Mouse (Mus musculus): ENCODE results near the gene Adk. TPM values are rescaled to one million over a fixed set of nuclear protein-coding genes. Genes with fewer than 3 reads are reported as not detected.

Gene Adk
- polyA plus RNA-seq, 1 experiment from 2014 or later, result 230 TPM

- Histone ChIP-seq H3K4me1 (replicated peaks) (no peaks in the 10 kb centered on the region), H3K27me3 (replicated peaks) (no peaks in the 10 kb centered on the region), H3K36me3 (no peaks in the 10 kb centered on the region), H3K4me3 (replicated peaks) (no peak overlapping the region), H3K27ac (no peak overlapping the region), H3K4me2 (replicated peaks) (no peak overlapping the region), H3K9me3 (no peaks in the 10 kb centered on the region), H3K9ac (no peak overlapping the region)
- no peak for ATAC-seq
- WGBS, result 91% methylated on average over 6 of the region's 6 CpGs
Measured at GRCm38 (mm10) chr14:21344896-21345295, 292.5 kb downstream of the Adk start.

- Histone ChIP-seq H3K36me3 (no peaks in the 10 kb centered on the region), H3K9me3 (no peaks in the 10 kb centered on the region), H3K4me1 (replicated peaks) (no peaks in the 10 kb centered on the region), H3K27ac (no peak overlapping the region), H3K27me3 (replicated peaks) (no peaks in the 10 kb centered on the region), H3K9ac (no peak overlapping the region), H3K4me3 (replicated peaks) (no peak overlapping the region), H3K4me2 (replicated peaks) (no peak overlapping the region)
- 42% methylated on average over 6 of the region's 6 CpGs for WGBS
- no peak for ATAC-seq
Measured at GRCm38 (mm10) chr14:21348611-21349260, 296.4 kb downstream of the Adk start.

- WGBS, result 81% methylated on average over 2 of the region's 2 CpGs
- H3K4me1 ChIP-seq (replicated peaks), result no peaks in the 10 kb centered on the region
- no peak for ATAC-seq
- no peak overlapping the region for H3K9ac ChIP-seq
- H3K27me3 ChIP-seq (replicated peaks), result no peaks in the 10 kb centered on the region
- no peak overlapping the region for H3K4me3 ChIP-seq (replicated peaks)
- H3K36me3 ChIP-seq, result no peaks in the 10 kb centered on the region
- H3K9me3 ChIP-seq, result no peaks in the 10 kb centered on the region
- H3K27ac ChIP-seq, result no peak overlapping the region
- no peak overlapping the region for H3K4me2 ChIP-seq (replicated peaks)
Measured at GRCm38 (mm10) chr14:21351646-21352045, 299.3 kb downstream of the Adk start.

- Histone ChIP-seq H3K27me3 (replicated peaks) (no peaks in the 10 kb centered on the region), H3K4me1 (replicated peaks) (no peaks in the 10 kb centered on the region), H3K4me2 (replicated peaks) (no peak overlapping the region), H3K9me3 (no peaks in the 10 kb centered on the region), H3K9ac (no peak overlapping the region), H3K27ac (no peak overlapping the region), H3K36me3 (no peaks in the 10 kb centered on the region), H3K4me3 (replicated peaks) (no peak overlapping the region)
- ATAC-seq, result peak; percentile 36; the same call in 1 of the 2 replicates
- 54% methylated on average over 1 of the region's 1 CpGs for WGBS
Measured at GRCm38 (mm10) chr14:21356286-21356685, 303.9 kb downstream of the Adk start.

DNA sequence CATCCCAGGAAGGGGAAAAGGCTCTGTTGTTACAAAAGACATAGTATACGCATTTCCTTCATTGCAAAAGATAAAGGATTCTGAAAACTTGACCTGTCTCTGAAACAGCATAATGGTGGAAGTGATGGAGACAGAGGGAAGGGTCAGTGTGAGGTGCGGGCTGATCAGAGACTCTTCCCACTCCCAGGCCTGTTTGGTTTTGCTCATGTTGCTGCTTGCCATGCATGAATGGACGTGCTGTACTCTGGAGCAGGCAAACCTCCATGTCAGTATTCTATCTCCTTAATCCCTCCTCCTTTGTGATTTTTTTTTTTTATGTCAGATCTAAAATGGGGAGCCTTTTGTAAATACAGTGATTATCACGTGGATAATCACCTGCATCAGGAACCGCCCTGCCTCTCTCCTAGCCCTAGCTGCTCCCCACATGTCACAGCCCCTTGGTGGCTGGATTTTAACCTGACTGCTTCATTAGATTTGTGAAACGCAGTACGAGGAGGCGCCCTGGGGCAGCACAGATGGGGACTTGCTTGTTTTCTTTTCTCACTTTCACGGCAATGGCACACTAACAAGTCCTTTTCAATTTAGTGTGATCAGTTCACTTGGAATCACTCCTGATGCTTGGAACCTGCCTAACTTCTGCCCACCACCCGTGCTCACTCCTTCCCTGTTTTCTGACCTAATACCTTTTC, 307.0 kb downstream of the Adk start:
- Histone ChIP-seq H3K36me3 (no peaks in the 10 kb centered on the region), H3K9ac (no peak overlapping the region), H3K4me1 (replicated peaks) (no peaks in the 10 kb centered on the region), H3K9me3 (no peaks in the 10 kb centered on the region), H3K27me3 (replicated peaks) (no peaks in the 10 kb centered on the region), H3K27ac (no peak overlapping the region), H3K4me3 (replicated peaks) (no peak overlapping the region), H3K4me2 (replicated peaks) (no peak overlapping the region)
- ATAC-seq, result no peak
- WGBS, result 86% methylated on average over 10 of the region's 10 CpGs

DNA sequence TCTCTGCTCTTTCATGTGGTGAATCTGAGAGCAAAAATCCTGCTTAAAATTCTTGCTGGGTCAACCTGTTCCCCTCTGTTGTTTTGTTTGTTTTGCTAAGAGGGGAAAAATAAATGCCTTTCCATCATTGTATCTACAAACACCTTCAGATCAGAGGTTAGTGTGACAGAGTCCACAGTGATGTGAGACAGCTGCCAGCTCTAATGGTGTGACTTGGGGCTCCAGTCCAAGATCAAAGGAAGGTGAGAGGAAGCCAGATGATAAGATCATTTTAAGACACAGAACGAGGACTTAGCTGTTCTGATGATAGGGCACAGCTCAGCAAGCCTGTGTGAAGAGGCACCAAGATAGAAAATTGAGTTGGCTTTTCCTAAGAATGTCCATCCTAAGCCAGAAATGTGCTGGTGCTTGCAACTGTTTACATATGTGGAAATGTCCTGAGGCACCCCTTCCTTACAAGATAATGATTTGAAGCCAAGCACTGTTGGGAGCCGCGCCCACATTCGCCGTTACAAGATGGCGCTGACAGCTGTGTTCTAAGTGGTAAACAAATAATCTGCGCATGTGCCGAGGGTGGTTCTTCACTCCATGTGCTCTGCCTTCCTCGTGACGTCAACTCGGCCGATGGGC, 307.6 kb downstream of the Adk start:
- Histone ChIP-seq H3K4me1 (replicated peaks) (no peaks in the 10 kb centered on the region), H3K27me3 (replicated peaks) (no peaks in the 10 kb centered on the region), H3K27ac (no peak overlapping the region), H3K9me3 (no peaks in the 10 kb centered on the region), H3K4me2 (replicated peaks) (no peak overlapping the region), H3K9ac (no peak overlapping the region), H3K36me3 (no peaks in the 10 kb centered on the region), H3K4me3 (replicated peaks) (no peak overlapping the region)
- no peak for ATAC-seq
- WGBS, result 93% methylated on average over 8 of the region's 12 CpGs

- Histone ChIP-seq H3K4me2 (replicated peaks) (no peak overlapping the region), H3K4me1 (replicated peaks) (0 out of 2 replicates have a peak, but pooled peaks cover 4% of the 10 kb centered on the region), H3K9ac (no peak overlapping the region), H3K4me3 (replicated peaks) (no peak overlapping the region), H3K27me3 (replicated peaks) (no peaks in the 10 kb centered on the region), H3K27ac (no peak overlapping the region), H3K9me3 (no peaks in the 10 kb centered on the region), H3K36me3 (no peaks in the 10 kb centered on the region)
- WGBS, result 77% methylated on average over 2 of the region's 2 CpGs
- ATAC-seq, result no peak
Measured at GRCm38 (mm10) chr14:21367095-21367494, 314.7 kb downstream of the Adk start.

GRCm38 (mm10) chr14:21368622-21369021, 316.2 kb downstream of the Adk start:
- H3K4me3 ChIP-seq (replicated peaks), result no peak overlapping the region
- H3K36me3 ChIP-seq, result no peaks in the 10 kb centered on the region
- 0 out of 2 replicates have a peak, but pooled peaks cover 4% of the 10 kb centered on the region for H3K4me1 ChIP-seq (replicated peaks)
- H3K27me3 ChIP-seq (replicated peaks), result no peaks in the 10 kb centered on the region
- no peak overlapping the region for H3K9ac ChIP-seq
- H3K9me3 ChIP-seq, result no peaks in the 10 kb centered on the region
- 75% methylated on average over 2 of the region's 2 CpGs for WGBS
- no peak overlapping the region for H3K27ac ChIP-seq
- no peak overlapping the region for H3K4me2 ChIP-seq (replicated peaks)
- no peak for ATAC-seq

DNA sequence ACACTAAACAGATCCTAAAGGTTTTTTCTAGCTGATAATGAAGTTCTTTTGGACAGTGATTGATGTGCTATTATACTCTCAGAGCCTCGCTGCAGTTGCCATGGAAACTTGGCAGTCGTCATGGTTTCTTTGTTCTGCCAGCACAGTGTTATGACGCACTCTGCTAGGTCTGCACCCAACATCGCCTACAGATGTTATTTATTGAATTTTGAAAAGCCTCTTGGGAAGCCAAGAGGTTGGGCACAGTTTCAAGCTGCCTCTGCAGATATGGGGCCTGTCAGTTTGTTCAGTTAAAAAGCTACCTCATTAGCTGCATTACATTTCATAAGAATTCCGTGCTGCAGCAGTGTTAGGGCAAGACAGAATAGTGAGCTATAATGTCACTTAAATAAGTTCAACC, 316.8 kb downstream of the Adk start:
- Histone ChIP-seq H3K4me2 (replicated peaks) (no peak overlapping the region), H3K27me3 (replicated peaks) (no peaks in the 10 kb centered on the region), H3K9me3 (no peaks in the 10 kb centered on the region), H3K27ac (no peak overlapping the region), H3K4me3 (replicated peaks) (no peak overlapping the region), H3K9ac (no peak overlapping the region), H3K4me1 (replicated peaks) (0 out of 2 replicates have a peak, but pooled peaks cover 4% of the 10 kb centered on the region), H3K36me3 (no peaks in the 10 kb centered on the region)
- WGBS, result 17% methylated on average over 5 of the region's 5 CpGs
- peak; percentile 83 for ATAC-seq

- Histone ChIP-seq H3K4me3 (replicated peaks) (no peak overlapping the region), H3K27me3 (replicated peaks) (no peaks in the 10 kb centered on the region), H3K36me3 (no peaks in the 10 kb centered on the region), H3K9me3 (no peaks in the 10 kb centered on the region), H3K4me2 (replicated peaks) (no peak overlapping the region), H3K9ac (no peak overlapping the region), H3K27ac (no peak overlapping the region), H3K4me1 (replicated peaks) (0 out of 2 replicates have a peak, but pooled peaks cover 4% of the 10 kb centered on the region)
- WGBS, result 86% methylated on average over 2 of the region's 2 CpGs
- no peak for ATAC-seq
Measured at GRCm38 (mm10) chr14:21371946-21372345, 319.6 kb downstream of the Adk start.

DNA sequence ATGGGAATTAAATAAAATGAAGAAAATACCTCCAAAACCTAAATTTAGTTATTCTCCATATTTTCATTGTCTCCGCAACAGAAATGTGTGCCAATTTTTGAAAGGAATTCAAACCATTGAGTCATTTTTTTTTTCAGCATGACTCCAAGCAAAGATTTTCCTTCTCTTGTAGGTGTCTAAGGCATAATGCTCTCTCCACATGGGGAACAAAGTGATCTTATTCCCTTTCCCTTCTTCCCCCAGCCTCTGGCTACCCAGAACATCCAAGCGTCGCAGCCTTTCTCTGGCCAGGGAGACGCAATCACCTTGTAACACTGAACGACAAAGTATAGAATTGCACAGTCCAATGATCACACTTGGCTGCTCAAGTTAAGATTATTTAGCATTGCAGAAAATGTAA, 320.3 kb downstream of the Adk start:
- Histone ChIP-seq H3K27me3 (replicated peaks) (no peaks in the 10 kb centered on the region), H3K9ac (no peak overlapping the region), H3K4me1 (replicated peaks) (0 out of 2 replicates have a peak, but pooled peaks cover 4% of the 10 kb centered on the region), H3K27ac (no peak overlapping the region), H3K9me3 (no peaks in the 10 kb centered on the region), H3K4me3 (replicated peaks) (no peak overlapping the region), H3K4me2 (replicated peaks) (no peak overlapping the region), H3K36me3 (no peaks in the 10 kb centered on the region)
- 93% methylated on average over 5 of the region's 5 CpGs for WGBS
- no peak for ATAC-seq

DNA sequence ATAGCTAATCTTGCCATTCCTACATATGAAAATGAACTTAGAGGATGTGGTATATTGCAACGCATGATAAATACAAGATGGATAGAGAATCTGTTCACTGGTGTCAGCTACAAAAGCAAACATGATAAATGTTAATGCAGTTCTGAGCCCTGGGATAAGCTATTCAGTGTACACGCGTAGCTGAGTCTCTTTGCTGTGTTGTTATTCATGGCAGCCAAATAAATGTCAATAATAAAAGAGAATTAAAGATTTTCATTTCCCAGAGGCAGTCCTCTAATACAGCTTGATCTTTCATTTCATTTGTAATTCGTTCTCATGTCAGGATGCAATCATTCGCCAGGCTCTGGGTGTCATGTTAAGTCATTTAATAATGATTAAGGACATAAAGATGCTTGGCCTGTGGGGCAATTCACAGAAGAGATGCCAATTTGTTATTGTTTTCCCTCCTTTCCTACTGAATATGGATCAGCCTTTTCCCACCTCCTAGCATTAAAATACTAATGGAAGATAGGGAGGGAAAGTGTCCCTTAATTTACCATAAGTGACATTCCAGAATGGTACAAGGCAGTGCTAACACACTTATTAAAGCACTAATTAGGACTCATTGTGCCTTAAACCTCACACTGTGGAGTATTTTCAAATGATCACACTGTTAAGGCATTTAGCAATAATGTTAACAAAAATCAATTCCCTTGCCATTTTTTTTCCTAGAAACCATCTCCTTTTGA, 331.5 kb downstream of the Adk start:
- H3K27me3 ChIP-seq (replicated peaks), result no peaks in the 10 kb centered on the region
- ATAC-seq, result no peak
- peaks cover 10% of the 10 kb centered on the region; the same call in 1 of the 2 replicates for H3K36me3 ChIP-seq
- no peak overlapping the region for H3K4me3 ChIP-seq (replicated peaks)
- H3K27ac ChIP-seq, result no peak overlapping the region
- no peaks in the 10 kb centered on the region for H3K4me1 ChIP-seq (replicated peaks)
- no peak overlapping the region for H3K4me2 ChIP-seq (replicated peaks)
- WGBS, result 83% methylated on average over 5 of the region's 5 CpGs
- no peaks in the 10 kb centered on the region for H3K9me3 ChIP-seq
- no peak overlapping the region for H3K9ac ChIP-seq
